Mouse (Mus musculus) embryo, embryonic 11 days (tissue): ENCODE data around the gene Elp5.
A peak's percentile ranks its signal among the peaks of the same experiment; 100 is the strongest.
"Not testable (repeated sequence)": the region's sequence is repeated elsewhere in the genome, so short reads cannot be mapped to it uniquely, and the experiment has no call there.

Experiments used
- DNase-seq: peaks from one replicate; pipeline ENCODE4 v3.0.0-alpha.2; 2015

Elp5 gene

GRCm38 (mm10) chr11:69955618-69956017 lies 26.7 kb downstream of the Elp5 start:
- not testable (repeated sequence) for DNase-seq

DNA sequence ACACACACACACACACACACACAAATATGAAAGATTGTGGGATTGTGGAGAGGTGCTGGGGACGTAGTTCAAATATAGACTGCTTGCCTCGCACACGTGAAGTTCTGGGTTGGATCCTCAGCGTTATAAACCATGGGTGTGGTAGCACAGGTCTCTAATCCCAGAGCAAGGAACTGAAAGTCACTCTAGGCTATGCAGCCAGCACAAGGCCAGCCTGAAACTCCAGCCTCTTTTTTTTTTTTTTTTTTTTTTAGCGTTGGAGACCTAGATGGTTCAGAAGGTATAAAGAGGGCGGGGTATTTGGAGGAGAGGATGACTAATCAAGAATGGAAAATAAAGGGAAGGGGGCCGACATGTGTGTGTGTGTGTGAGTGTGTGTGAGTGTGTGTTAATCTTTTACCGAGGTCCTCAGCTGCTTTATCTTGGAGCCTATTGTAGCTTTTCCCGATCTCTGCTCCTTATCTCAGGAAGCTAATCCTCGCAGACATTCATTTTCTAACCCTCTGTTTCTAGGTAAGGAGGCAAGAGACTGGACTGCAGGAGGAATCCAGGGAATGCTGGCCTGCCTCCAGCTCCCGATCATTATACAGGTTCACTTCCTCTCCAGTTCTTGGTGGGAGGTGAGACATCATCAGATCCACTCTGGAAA lies 28.9 kb downstream of the Elp5 start:
- DNase-seq: no peak

DNA sequence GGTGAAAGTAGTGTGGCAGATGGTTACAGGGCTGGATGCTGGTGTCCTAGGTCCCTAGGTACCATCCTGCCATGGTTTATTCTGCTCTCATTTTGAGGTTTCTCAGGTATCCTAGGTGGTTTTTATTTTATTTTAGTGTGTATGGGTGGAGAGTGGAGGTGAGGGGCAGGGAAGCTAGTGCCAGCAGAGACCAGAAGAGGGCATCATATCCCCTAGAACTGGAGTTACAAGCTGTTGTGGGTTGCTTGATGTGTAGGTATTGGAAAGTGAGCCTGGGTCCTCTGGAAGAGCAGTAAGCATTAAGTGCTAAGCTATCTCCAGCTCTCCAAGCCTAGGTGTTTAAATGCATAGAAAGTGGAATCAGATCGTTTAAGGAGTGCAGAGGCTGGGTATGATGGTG lies 30.0 kb downstream of the Elp5 start:
- no peak for DNase-seq

GRCm38 (mm10) chr11:69950807-69951459 lies 31.4 kb downstream of the Elp5 start:
- DNase-seq: peak; percentile 57

DNA sequence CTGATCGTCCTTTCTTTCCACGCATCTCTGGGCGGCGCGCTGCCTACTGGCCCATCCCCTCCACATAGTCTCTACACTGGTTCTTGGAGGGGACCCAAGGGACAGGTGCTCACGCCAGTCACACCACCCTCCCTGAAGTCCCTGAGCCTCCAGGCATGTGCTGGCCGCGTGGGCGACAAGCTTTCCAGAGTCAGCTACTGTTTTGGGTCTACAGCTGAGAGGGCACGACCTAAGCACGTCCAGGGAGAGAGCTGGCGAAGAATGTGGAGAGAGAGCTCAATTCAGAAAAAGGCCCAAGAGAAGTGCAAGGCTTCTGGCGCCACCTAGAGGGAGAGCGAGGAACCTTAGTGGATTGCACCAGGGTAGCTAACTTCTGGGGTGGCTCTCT lies 33.6 kb downstream of the Elp5 start:
- DNase-seq: peak; percentile 93

- peak; percentile 99 for DNase-seq
These were observed 34.1 kb downstream of the Elp5 start, which contains the start of gene Slc2a4 for GRCm38 (mm10) chr11:69948066-69948762. Slc2a4 (minus strand) TSS chr11:69948188.

GRCm38 (mm10) chr11:69947337-69948065 lies 34.8 kb downstream of the Elp5 start:
- peak; percentile 73 for DNase-seq

GRCm38 (mm10) chr11:69945997-69946891 lies 36.1 kb downstream of the Elp5 start:
- no peak for DNase-seq

- DNase-seq: no peak
These were observed 37.1 kb downstream of the Elp5 start for GRCm38 (mm10) chr11:69945216-69945615.

GRCm38 (mm10) chr11:69940962-69941361 lies 41.4 kb downstream of the Elp5 start:
- DNase-seq: no peak

- no peak for DNase-seq
These were observed 42.6 kb downstream of the Elp5 start for GRCm38 (mm10) chr11:69939731-69940130.

GRCm38 (mm10) chr11:69939181-69939580 lies 43.1 kb downstream of the Elp5 start:
- no peak for DNase-seq

DNA sequence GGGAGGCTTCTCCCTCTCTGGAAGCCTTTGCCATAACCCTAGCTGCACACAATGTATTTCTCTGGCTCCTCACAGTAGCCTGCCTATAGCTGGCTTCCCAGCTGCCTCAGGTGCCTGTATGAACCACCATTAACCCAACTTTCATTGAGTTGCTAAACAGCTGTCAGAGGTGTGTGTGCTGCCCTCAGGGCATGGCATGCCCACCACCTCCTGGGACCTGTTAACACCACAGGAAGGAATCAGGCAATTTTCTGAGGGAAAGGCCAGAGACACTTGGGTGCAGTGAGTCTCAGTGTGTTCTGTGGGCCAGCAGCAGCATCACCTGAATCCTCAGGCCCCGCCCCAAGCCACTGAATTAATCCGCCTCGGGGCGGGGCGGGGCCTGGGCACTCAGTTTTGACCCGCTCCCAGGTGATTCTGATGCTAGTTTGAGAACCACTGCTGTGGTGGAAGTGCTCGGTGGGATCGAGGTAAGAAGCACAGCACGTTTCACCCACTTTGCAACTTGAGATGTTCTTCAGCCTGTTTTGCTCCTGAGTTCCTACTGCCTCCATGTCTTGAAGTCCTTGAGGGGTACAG lies 43.8 kb downstream of the Elp5 start:
- no peak for DNase-seq

GRCm38 (mm10) chr11:69937834-69938233 lies 44.5 kb downstream of the Elp5 start:
- no peak for DNase-seq

DNA sequence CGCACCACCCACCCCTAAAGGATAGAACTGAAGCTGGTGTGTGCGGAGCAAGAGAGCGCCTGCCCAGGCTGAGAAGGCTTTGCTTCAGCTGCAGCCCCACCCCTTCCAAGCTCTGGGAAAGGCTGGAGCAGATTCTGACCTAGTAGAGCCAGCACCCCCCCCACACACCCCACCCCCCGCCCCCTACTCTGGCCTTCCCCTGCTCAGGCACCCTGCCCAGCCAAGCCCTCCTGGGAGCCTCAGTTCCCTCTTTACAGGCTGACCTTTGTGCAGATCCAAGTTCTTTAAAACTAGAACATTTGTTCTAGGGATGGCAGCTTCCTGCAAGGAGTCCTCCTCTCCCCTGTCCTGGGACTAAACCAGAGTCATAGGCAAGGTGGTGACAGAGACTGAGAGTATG lies 44.9 kb downstream of the Elp5 start:
- no peak for DNase-seq

DNA sequence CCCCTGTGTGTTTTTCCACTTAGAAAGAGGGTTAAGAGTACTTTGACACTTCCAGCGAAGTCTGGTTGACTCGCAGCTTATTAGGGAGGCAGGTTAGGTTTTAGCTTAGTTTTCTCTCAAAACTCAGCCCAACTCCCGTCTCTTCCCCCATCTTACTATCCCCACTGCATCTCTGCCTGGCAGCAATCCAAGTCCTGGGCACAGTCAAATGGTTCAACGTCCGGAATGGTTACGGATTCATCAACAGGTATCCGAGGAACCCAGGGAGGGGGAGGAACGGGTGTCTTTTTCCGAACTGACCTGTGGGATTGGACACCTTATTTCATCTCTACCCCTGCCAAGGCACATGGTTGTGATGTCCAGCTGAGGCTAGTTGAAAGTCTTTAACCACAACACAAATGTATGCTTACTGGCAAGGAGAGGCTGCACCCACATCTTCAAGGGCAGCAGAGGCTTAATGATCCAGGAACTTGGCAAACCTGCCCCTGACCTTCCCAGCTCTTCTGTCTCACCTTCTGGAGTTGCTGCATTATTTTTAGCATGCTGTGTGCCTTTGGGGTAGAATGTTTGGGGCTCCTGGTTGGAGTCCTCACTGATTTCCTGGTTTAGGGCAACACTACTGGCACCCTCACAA lies 45.5 kb downstream of the Elp5 start:
- DNase-seq: no peak

DNA sequence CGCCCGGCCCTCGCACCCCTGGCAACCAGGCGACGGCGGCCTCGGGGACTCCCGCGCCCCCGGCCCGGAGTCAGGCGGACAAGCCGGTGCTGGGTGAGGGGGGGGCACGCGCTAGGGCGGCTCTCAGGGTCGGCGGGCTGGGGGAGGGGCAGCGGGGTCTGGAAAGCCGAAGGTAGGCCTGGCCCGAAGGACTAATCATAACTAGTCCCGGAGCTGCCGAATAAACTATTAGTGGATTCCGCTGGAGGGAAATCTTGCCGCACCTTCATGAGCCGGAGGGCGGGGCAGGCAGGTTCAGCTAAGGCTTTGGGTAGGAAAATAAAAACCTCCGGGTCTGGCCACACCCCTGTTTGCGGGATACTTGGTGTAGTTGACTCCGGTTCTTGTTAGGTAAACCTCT lies 46.2 kb downstream of the Elp5 start:
- DNase-seq: peak; percentile 31

GRCm38 (mm10) chr11:69935137-69935879 lies 47.0 kb downstream of the Elp5 start, which contains the start of gene Ybx2:
Ybx2 (plus strand) TSS chr11:69935796.
- DNase-seq: peak; percentile 96

DNA sequence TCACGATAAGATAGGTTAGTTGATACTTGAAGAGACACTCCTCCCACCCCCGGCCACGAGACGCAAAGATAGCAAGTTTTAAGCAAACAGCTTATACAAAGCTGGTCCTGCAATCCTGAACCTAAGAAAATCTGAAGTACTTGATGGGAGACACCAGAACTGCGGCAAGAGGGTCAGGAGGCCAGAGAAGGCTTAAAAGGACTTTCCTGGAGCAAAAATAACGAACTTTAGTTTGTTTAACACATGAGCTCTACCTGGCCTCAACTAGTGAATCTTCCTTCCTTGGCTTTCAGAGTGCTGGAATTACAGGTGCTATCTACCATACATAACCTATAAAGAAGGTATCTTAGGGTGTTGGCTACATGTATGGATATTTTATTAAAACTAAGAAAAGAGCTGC lies 47.6 kb downstream of the Elp5 start:
- no peak for DNase-seq

DNA sequence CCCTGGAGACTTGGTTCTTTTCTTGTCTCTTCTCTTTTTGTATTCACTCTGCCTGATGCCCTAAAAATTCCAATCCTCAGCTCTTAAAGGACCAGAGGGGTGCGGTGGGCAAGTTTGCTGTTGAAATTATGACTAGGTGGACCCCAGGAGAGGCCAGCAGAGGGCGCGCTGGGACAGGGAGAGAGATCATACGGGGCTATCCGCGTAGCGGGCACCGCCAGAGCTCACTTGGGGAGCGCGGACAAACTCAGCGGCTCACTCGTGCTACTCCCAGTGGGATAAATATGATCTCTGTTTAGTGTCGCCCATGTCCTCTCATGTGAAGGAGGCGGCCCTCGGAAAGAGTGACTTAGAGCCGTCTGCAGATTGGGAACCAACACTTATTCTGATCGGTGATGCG lies 48.1 kb downstream of the Elp5 start:
- DNase-seq: peak; percentile 94

- DNase-seq: no peak
These were observed 49.3 kb downstream of the Elp5 start for GRCm38 (mm10) chr11:69933066-69933465.
